Mouse (Mus musculus): ENCODE results near the gene Incenp. TPM values are rescaled to one million over a fixed set of nuclear protein-coding genes. Genes with fewer than 3 reads are reported as not detected.

Gene Incenp
- total RNA-seq (2012; rRNA removed): 91.0 and 103 TPM in 2 replicates
- 100 to 1,000 TPM in 1 of 2 experiments, not detected in 1; 216 TPM for polyA plus RNA-seq (2012; ENCODE audit: insufficient read depth in 1 of 2, insufficient read length in 2 of 2, low read depth in 1 of 2, low replicate concordance in 2 of 2, missing spikeins in 1 of 2)

DNA sequence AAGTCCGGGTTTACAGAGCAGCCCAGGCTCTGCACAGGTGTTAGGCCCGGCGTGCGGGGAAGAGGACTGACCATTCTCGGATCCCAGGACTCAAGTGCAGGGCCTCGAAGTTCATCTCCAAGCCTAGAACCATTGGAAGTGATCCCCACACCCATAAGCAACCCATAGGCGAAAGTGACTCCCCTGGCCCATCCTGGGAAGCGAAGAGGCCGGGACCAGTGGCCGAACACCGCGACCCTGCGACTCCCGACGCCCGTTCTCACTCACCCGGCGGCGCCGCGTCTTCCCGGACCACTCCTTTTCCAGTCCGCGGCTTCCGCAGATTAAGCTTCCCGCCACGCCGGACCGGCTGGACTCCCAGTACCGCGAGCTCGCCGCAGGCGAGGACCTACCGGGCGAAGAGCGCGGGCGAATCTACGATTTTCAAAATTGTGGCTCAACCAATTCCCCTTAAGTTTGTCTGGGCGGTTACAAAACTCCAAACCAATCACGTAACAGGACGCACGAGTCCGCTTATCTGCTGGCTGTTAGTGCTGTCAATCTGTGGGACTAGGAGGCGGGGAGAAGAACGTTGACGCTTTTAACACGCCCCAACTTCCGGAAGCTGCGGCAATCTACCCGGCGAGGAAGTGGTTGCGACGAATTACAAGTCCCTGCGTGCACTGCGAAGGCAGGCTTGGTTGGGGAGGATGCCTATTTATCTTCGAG is at the start of gene Incenp:
Incenp (minus strand) TSS at position 480 of the 708 bp plus-strand sequence.
- Histone ChIP-seq H3K27me3 (ENCODE audit: control insufficient read depth in 1 of 2, insufficient read depth in 2 of 2, low read length in 2 of 2) (no peaks in the 10 kb centered on the region), H3K36me3 (ENCODE audit: control insufficient read depth in 1 of 2, insufficient read depth in 2 of 2, low read length in 2 of 2) (peaks cover 0 to 25% of the 10 kb centered on the region in 2 experiments; a peak in 3 of 4 replicates), H3K9me3 (replicated peaks; ENCODE audit: insufficient read depth, low read length) (no peaks in the 10 kb centered on the region), H3K4me1 (ENCODE audit: control insufficient read depth in 1 of 2, insufficient read depth in 2 of 2, low read length in 2 of 2) (peaks cover 0 to 24% of the 10 kb centered on the region in 2 experiments; a peak in 3 of 4 replicates), H3K4me3 (ENCODE audit: control insufficient read depth in 1 of 2, insufficient read depth in 1 of 2, low read depth in 2 of 2, low read length in 2 of 2) (peak within 1 kb of the TSS; percentile 62 to 78), H3K79me2 (ENCODE audit: control insufficient read depth, insufficient read depth, low read length, poor library complexity) (peaks cover 50% of the 10 kb centered on the region), H3K27ac (ENCODE audit: control insufficient read depth, low read depth, low read length) (peak within 1 kb of the TSS; percentile 94), H3K9ac (ENCODE audit: control insufficient read depth, low read depth, low read length, poor library complexity, severe bottlenecking) (peak within 1 kb of the TSS; percentile 88)
- peak; percentile 100 for DNase-seq (ENCODE audit: low read depth, low spot score)
- TF ChIP-seq ZC3H11A (IDR thresholded peaks at IDR 0.05; ENCODE audit: low read depth, low read length) (no peak), NRF1 (IDR thresholded peaks at IDR 0.05; ENCODE audit: insufficient read depth, low read depth, low read length, poor library complexity, severe bottlenecking) (no peak), ELF1 (IDR thresholded peaks at IDR 0.05; ENCODE audit: low read depth, low read length) (peak; percentile 88), SIN3A (IDR thresholded peaks at IDR 0.05; ENCODE audit: low read length) (peak; percentile 73), EP300 (IDR thresholded peaks at IDR 0.05; ENCODE audit: low read depth in 1 of 2, low read length in 2 of 2) (no peak), UBTF (IDR thresholded peaks at IDR 0.05; ENCODE audit: borderline replicate concordance, insufficient read depth, low read depth, low read length) (no peak), E2F4 (IDR thresholded peaks at IDR 0.05; ENCODE audit: borderline replicate concordance, low read depth, low read length) (peak; percentile 97), HCFC1 (IDR thresholded peaks at IDR 0.05; ENCODE audit: low read depth, low read length) (peak; percentile 81; the same call in 1 of the 2 replicates), RAD21 (IDR thresholded peaks at IDR 0.05; ENCODE audit: low read depth, low read length) (no peak), MXI1 (IDR thresholded peaks at IDR 0.05; ENCODE audit: low read depth, low read length) (peak; percentile 86), RCOR1 (IDR thresholded peaks at IDR 0.05; ENCODE audit: low read depth, low read length) (no peak), MEF2A (IDR thresholded peaks at IDR 0.05; ENCODE audit: extremely low read depth, insufficient replicate concordance, low read depth, low read length, poor library complexity, severe bottlenecking) (no peak), TCF12 (IDR thresholded peaks at IDR 0.05; ENCODE audit: low read depth, low read length) (no peak; the same call in 1 of the 2 replicates), MAX (IDR thresholded peaks at IDR 0.05; ENCODE audit: low read length) (no peak; the same call in 1 of the 2 replicates), CTCF (IDR thresholded peaks at IDR 0.05 in 2 of 3, conservative IDR thresholded peaks at IDR 0.05 in 1 of 3; ENCODE audit: control insufficient read depth in 1 of 3, insufficient read depth in 1 of 3, low read depth in 2 of 3, low read length in 3 of 3, poor library complexity in 1 of 3, severe bottlenecking in 1 of 3) (no peak), TBP (IDR thresholded peaks at IDR 0.05; ENCODE audit: low read depth, low read length) (peak; percentile 91), MYB (IDR thresholded peaks at IDR 0.05; ENCODE audit: low read depth, low read length) (no peak), TAL1 (IDR thresholded peaks at IDR 0.05; ENCODE audit: low read length) (no peak), GABPA (IDR thresholded peaks at IDR 0.05; ENCODE audit: low read depth, low read length) (no peak), MAZ (IDR thresholded peaks at IDR 0.05; ENCODE audit: low read depth, low read length) (no peak), KAT2A (conservative IDR thresholded peaks at IDR 0.05; ENCODE audit: low read depth, low read length) (no peak), POLR2AphosphoS5 (IDR thresholded peaks at IDR 0.05; ENCODE audit: borderline replicate concordance, low read depth, low read length) (peak; percentile 88; the same call in 1 of the 2 replicates), ZKSCAN1 (IDR thresholded peaks at IDR 0.05; ENCODE audit: low read depth, low read length) (no peak), SMC3 (IDR thresholded peaks at IDR 0.05; ENCODE audit: low read depth, low read length) (no peak), CHD1 (IDR thresholded peaks at IDR 0.05; ENCODE audit: low read depth, low read length) (no peak), POLR2A (IDR thresholded peaks at IDR 0.05; ENCODE audit: control insufficient read depth in 1 of 2, insufficient read depth in 1 of 2, low read depth in 1 of 2, low read length in 2 of 2, poor library complexity in 1 of 2) (peak; percentile 76 to 98), BHLHE40 (IDR thresholded peaks at IDR 0.05; ENCODE audit: borderline replicate concordance, low read depth, low read length) (no peak), ZNF384 (IDR thresholded peaks at IDR 0.05; ENCODE audit: low read depth, low read length) (no peak), ETS1 (IDR thresholded peaks at IDR 0.05; ENCODE audit: low read depth, low read length) (no peak), MAFK (IDR thresholded peaks at IDR 0.05; ENCODE audit: borderline replicate concordance, low read depth, low read length) (no peak), NELFE (IDR thresholded peaks at IDR 0.05; ENCODE audit: low read depth, low read length) (peak; percentile 96), USF2 (IDR thresholded peaks at IDR 0.05; ENCODE audit: borderline replicate concordance in 1 of 2, insufficient read depth in 1 of 2, low read depth in 1 of 2, low read length in 2 of 2) (no peak), ZMIZ1 (IDR thresholded peaks at IDR 0.05; ENCODE audit: low read depth, low read length) (peak; percentile 87), MYC (IDR thresholded peaks at IDR 0.05; ENCODE audit: low read depth, low read length) (peak; percentile 52), GATA1 (IDR thresholded peaks at IDR 0.05; ENCODE audit: low read depth, low read length) (peak; percentile 54)
